Mouse (Mus musculus): Measurements from ENCODE around the gene Dcaf15.

DNA sequence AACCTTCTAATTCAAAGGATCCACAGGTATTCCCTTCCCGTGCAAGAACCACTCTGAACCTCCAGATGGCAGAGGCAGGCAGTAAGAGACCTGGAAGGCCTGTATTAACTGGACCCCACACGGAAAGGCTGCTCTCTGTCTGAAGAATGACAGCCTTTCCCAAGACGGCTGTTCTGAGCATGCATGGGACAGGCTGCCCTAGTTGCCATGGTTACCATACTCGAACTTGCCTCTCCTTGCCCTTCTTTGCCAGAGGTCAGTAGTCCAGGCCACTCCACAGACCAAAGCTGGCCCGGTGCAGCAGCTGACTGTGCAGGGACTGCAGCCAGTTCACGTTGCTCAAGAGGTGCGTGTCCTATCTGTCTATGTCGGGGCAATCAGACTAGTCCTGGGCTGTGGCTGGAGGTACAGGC, 20.7 kb downstream of the Dcaf15 start:
- no peak for TF ChIP-seq POLR2A (IDR thresholded peaks at IDR 0.05; ENCODE audit: low read depth, low read length)
- TF ChIP-seq CTCF (IDR thresholded peaks at IDR 0.05; ENCODE audit: extremely low read depth, insufficient read length, insufficient replicate concordance, low read depth, low read length) = no peak
